Mouse (Mus musculus) embryo, embryonic 11 days (tissue): Measurements from ENCODE around the gene Cep164.
"Not testable (repeated sequence)": the region's sequence is repeated elsewhere in the genome, so short reads cannot be mapped to it uniquely, and the experiment has no call there.

ENCODE experiments used
- DNase-seq: peaks from one replicate; pipeline ENCODE4 v3.0.0-alpha.2; 2015

Cep164 gene

GRCm38 (mm10) chr9:45828291-45828963 is at the start of gene Cep164:
Gene Cep164 (minus strand): TSS chr9:45828691.
- DNase-seq: peak; percentile 94

- peak; percentile 46 for DNase-seq
These were observed 49.4 kb upstream of the Cep164 start for GRCm38 (mm10) chr9:45877928-45878327.

- no peak for DNase-seq
These were observed 41.8 kb upstream of the Cep164 start for GRCm38 (mm10) chr9:45870265-45870664.

- DNase-seq: no peak
These were observed 40.7 kb upstream of the Cep164 start for GRCm38 (mm10) chr9:45869181-45869580.

- no peak for DNase-seq
These were observed 33.3 kb upstream of the Cep164 start for GRCm38 (mm10) chr9:45861813-45862212.

GRCm38 (mm10) chr9:45859364-45859763 is 30.9 kb upstream of the Cep164 start:
- DNase-seq: no peak

GRCm38 (mm10) chr9:45854136-45854535 is 25.6 kb upstream of the Cep164 start:
- DNase-seq: no peak

- no peak for DNase-seq
These were observed 25.2 kb upstream of the Cep164 start for GRCm38 (mm10) chr9:45853695-45854094.

- DNase-seq: no peak
These were observed 23.3 kb upstream of the Cep164 start for GRCm38 (mm10) chr9:45851776-45852175.

GRCm38 (mm10) chr9:45851330-45851729 is 22.8 kb upstream of the Cep164 start:
- no peak for DNase-seq

- DNase-seq: no peak
These were observed 22.2 kb upstream of the Cep164 start for GRCm38 (mm10) chr9:45850528-45851155.

- no peak for DNase-seq
These were observed 21.3 kb upstream of the Cep164 start for GRCm38 (mm10) chr9:45849528-45850408.

GRCm38 (mm10) chr9:45846891-45847460 is 18.5 kb upstream of the Cep164 start:
- no peak for DNase-seq

- not testable (repeated sequence) for DNase-seq
These were observed 17.7 kb upstream of the Cep164 start for GRCm38 (mm10) chr9:45846176-45846575.

GRCm38 (mm10) chr9:45845541-45845940 is 17.1 kb upstream of the Cep164 start:
- DNase-seq: no peak

GRCm38 (mm10) chr9:45843780-45844179 is 15.3 kb upstream of the Cep164 start:
- no peak for DNase-seq

GRCm38 (mm10) chr9:45843007-45843406 is 14.5 kb upstream of the Cep164 start:
- no peak for DNase-seq

- no peak for DNase-seq
These were observed 13.0 kb upstream of the Cep164 start for GRCm38 (mm10) chr9:45841458-45841857.

- no peak for DNase-seq
These were observed 11.8 kb upstream of the Cep164 start for GRCm38 (mm10) chr9:45840331-45840730.

- no peak for DNase-seq
These were observed 11.4 kb upstream of the Cep164 start for GRCm38 (mm10) chr9:45839982-45840300.

GRCm38 (mm10) chr9:45839139-45839981 is 10.9 kb upstream of the Cep164 start:
- DNase-seq: no peak

- DNase-seq: peak; percentile 91
These were observed 10.1 kb upstream of the Cep164 start, which contains the start of gene Bace1 for GRCm38 (mm10) chr9:45838434-45839138. Gene Bace1 (plus strand): TSS chr9:45838580.
